Mouse (Mus musculus) embryo, embryonic 11 days (tissue): ENCODE measurements at regions not wholly inside any gene's neighbourhood (a gene's known extent, or its start where the extent isn't known, plus 50 kb on each side); places are given as distances from the start of the nearest gene placed in this dataset.
A peak's percentile ranks its signal among the peaks of the same experiment; 100 is the strongest.

Experiments
- DNase-seq: peaks from one replicate; pipeline ENCODE4 v3.0.0-alpha.2; 2015

GRCm38 (mm10) chr10:111699557-111700508 lies 193.7 kb downstream of the Phlda1 start:
- DNase-seq = peak; percentile 44

DNA sequence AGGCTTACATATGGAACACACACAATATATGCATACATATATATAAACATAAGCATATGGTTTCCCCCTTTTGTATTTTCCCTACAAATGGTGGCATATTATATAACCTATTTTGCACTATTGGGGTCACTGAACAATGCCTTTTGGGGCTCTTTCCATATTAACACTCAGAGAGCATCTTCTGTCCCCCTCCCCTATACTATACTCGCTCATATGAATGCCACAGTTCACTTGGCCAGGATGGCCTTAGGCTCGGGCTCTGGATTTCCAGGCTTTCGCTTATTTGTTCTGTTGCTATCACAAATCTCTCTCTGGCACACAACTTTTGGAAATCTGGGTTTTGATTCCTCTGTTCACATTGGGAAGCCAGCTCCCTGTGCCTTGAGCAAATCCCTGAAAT lies 194.5 kb downstream of the Phlda1 start:
- no peak for DNase-seq

GRCm38 (mm10) chr10:111701138-111701537 lies 195.1 kb downstream of the Phlda1 start:
- DNase-seq = no peak

DNA sequence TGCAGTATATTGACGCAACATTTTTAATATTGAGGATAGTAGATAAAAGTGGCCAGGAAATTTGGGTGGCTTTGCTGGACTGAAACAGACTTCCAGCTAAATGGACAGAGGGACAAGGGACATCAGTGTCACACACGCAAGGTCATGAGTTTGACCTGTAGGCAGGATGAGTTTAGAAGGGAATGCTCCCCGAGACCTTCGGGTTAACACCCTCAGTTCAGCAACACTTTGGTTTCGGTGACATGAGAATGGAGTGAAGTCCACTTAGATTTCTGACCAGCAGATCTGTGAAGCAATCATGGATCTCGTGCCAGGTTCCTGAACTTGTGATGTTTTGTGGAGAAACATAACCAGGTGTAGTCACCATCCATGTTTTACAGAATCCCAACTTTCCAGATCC lies 196.3 kb downstream of the Phlda1 start:
- no peak for DNase-seq

- DNase-seq = no peak
These were observed 197.4 kb downstream of the Phlda1 start for GRCm38 (mm10) chr10:111703447-111703846.

DNA sequence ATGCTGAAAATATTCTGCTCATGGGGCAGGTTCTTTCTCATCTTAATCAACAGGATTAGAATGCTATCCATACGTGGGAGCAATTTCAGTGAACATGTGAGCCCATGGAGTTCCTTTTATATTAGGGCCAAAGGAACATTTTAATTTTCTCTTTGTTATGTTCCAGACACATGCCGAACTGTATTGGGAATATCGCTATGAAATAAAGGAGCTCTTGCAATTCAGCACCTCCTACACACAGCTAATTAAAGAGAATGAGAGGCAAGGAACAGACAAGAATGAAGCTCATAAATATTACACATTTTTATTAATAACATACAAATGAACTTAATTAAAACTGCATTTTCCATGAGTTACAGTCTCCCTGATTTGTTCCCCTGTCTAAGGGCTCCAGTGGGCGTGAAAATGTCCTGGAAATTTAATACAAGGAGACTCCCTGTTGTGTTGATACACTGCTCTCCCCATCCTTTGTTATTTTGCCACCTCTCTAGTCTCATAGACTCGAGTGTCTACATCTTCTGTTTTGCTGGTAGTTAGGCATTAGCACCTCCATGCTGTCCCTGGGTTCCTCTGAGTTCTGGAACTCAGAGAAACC lies 205.5 kb downstream of the Phlda1 start:
- no peak for DNase-seq

DNA sequence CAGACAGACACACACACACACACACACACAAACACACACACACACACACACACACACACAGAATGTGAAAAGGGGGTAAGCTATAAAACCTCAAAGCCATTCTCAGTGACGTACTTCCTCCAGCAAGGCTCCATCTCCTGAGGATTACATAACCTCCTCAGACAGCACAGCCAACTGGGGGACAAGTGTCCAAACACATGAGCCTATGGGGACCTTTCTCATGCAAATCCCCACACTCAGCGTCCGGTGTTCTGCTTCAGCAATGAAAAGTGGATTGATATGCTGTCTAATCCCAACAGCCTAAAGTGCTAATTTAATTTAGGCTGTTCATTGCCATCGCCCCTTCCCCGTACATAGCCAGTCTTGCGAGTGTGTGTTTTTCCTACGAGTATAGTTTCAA lies 206.9 kb downstream of the Phlda1 start:
- no peak for DNase-seq

GRCm38 (mm10) chr10:111713676-111714075 lies 207.6 kb downstream of the Phlda1 start:
- DNase-seq = no peak

GRCm38 (mm10) chr10:111715172-111715571 lies 209.1 kb downstream of the Phlda1 start:
- DNase-seq = no peak

DNA sequence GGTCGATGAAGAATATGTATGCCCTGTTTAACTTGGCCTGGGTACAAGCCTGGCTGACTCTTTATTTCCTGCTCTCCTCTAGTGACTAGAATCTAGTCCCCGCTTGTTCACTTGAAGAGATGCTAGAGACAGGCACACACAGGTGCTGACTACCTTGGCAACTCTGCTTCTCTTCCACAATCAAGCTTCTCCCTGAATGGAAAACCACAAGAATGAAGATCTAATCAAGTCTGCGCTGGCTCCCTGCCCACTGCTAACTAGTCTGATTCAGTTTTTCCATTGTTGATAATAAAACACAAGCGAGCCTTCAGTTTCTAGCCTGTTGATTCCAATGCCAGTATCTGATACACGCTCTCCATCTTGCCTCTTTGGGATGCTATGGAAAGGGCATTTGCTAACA lies 213.5 kb downstream of the Phlda1 start:
- DNase-seq = no peak

DNA sequence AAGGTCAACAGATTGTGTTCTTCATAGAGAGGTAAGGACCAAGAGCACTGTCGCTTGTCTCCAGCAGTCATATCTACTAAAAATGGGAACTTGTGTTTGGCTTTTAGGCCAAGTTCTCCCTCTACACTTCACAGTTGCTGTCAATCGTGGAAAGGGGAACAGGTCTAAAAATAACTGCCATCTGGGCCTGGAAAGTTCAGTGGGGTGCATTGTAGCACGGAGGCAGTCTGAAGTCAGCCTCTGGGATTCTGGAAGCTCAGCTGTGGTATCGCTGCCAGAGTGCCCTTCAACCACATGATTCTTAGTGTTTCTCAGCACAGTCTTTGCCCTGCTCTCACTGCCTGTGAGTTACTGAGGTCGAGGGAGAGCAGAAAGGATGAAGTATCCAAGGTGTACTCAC lies 215.0 kb downstream of the Phlda1 start:
- no peak for DNase-seq

- no peak for DNase-seq
These were observed 217.8 kb downstream of the Phlda1 start for GRCm38 (mm10) chr10:111723885-111724284.

DNA sequence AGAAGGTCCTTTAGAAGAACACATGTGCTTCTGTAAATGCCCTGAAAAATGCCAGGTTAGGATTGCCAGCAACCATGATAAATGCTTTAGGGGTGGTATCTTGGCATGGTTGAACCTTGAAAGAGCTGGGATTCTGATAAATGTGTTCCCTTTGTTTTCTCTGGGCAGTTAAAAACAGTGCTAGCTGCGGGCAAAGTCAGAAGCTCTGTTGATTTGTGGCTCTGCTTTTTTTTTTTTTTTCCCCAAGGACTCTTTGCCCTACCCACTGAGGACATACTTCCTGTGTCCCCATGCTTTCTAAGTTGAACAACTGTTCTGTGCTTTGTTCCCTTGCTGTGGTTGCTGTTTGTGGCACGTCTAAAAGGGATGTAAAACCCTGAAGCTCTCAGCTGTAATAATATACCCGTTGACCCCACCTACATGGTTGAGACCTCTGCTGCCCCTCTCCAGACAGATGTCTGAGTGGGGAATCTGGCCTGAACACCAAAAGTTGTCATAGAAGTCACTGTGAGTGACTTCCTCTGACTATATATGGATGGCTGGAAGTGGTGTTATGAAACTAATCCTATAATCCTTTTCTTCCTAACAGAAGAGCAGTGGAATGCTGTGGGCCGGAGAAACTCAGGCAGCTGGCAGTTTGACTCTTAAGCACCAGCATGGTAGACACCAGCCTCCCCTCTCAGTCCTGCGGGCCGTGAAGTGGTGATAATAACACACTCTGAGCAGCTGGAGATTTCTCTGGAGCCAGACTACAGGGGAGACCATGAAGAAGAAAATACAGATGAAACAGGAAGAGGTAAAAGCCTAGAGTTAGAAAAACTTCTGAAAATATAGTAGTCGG lies 218.7 kb downstream of the Phlda1 start:
- DNase-seq = peak; percentile 43

- DNase-seq = peak; percentile 40
These were observed 229.9 kb downstream of the Phlda1 start for GRCm38 (mm10) chr10:111736026-111736425.

- peak; percentile 24 for DNase-seq
These were observed 232.9 kb upstream of the Krr1 start for GRCm38 (mm10) chr10:111739471-111740138.

DNA sequence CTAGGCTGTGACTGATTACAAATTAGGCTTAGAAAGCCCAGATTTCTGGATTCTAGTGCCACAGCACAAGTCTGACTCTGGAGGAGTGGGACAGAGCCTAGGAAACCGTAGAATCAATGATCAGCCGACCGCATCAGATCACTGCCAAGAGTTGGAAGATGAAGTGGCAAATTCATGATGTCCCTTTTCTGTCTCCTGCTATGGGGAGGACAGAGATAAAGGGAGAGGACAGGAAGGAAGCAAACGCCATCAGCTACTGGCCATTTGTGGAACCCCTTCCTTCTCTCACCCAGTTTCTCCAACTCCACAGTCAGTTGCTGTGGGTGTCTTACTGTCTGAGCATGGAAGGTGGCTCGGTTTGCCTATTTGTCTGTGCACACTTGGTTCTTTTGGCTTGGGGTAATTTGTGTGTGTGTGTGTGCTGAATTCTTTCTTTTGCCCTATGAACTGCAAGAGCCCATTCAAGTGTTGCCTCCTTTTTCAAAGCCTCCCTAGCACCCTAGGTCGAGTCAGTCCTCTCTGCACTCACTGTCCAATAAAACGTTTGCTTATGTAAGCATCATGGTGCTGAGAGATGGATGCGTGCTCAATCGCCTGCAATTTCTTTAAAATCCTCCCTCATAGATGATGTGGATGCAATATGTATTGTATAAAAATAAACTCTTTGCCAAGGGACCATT lies 231.7 kb upstream of the Krr1 start:
- peak; percentile 25 for DNase-seq

DNA sequence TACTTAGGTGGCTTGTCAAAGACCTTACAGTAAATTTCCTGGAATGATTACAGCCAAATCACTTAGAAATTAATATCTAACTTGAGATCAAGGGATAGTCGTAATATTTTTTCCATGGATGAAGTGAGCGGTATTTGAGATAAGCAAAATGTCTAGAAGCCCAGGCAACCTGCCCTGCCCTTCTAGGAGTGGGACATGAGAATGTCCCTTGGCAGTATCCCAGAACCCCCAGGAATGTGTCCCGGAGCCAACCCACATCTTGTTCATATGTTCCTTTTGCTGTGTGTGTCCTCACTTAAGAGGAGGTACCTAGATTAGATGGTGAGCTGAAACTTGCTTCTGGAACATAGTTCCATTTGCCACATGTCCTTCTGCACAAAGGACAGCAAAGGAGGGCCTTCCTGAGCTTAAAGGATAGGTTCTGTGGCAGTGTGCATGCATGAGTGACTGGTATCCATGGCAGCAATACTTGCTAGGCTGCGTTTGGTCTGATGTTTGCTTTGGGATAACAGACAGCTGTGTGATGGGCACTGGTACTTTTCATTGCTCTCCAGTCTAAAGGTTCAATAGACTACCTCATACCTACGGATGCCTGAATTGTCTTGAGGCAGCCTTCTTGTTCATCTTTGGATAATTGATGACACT lies 231.0 kb upstream of the Krr1 start:
- peak; percentile 27 for DNase-seq

DNA sequence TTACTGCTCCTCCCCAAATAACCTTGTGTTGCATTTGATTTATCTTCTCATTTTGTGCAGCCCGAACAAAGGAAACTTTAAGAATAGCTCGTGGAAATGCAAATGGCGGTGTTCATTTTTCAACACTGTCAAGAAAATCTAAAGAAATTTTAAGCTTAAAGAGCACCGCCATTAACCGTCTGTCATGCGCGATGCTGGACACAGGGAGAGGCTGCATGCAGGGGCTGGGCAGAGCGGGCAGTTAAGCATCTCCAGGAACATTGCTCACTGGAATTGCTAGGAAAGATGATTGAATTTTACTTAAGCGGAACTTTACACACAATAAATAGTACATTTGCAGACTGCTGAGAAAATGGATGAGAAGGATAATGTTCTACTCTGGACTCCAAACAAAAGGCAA lies 229.2 kb upstream of the Krr1 start:
- DNase-seq = peak; percentile 41

DNA sequence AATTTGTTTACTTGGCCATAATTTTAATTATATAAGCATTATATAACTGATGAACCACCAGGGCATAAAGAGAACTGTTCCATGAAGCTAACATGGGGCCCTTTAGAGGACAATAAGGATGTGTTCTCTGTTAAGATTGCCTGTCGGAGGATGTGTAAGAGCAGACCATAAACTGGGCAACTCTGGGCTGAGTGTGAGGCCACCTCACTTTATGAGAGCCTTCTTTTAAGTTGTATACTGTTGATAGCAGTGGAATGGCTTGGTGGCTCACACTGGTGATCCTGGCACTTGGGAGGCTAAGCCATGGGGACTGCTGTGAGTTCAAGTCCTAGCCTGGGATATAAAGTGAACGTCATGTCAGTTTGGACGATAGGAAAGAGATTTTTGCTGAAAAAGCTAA lies 227.3 kb upstream of the Krr1 start:
- no peak for DNase-seq

- no peak for DNase-seq
These were observed 226.2 kb upstream of the Krr1 start for GRCm38 (mm10) chr10:111746067-111746878.
